Comparison of ENCODE assay signal across 15 mouse cellular contexts in genomic region chr10:111833611-111834010, GRCm38 (mm10).
"Had no signal": no experiment of that assay in that cellular context is flagged by ENCODE, and none has a peak within 500 bp of the region (broad histone marks: within the 10 kb centered on the region; RNA-seq: fewer than 3 reads in every experiment).

No protein-coding gene starts in this region.

- H3K27me3 ChIP-seq: neural tube, embryonic 12.5 days; neural tube, embryonic 13.5 days; neural tube, embryonic 15.5 days; stomach, embryonic 15.5 days had no signal

- H3K9ac ChIP-seq: neural tube, embryonic 12.5 days; neural tube, embryonic 13.5 days; neural tube, embryonic 15.5 days; stomach, embryonic 15.5 days had no signal

- H3K36me3 ChIP-seq: neural tube, embryonic 12.5 days; neural tube, embryonic 13.5 days; neural tube, embryonic 15.5 days; stomach, embryonic 15.5 days had no signal

- H3K27ac ChIP-seq: neural tube, embryonic 12.5 days; neural tube, embryonic 13.5 days; neural tube, embryonic 15.5 days; stomach, postnatal 0 days had no signal

- H3K4me1 ChIP-seq: neural tube, embryonic 15.5 days had no signal

- H3K4me3 ChIP-seq: neural tube, embryonic 12.5 days; neural tube, embryonic 13.5 days; neural tube, embryonic 15.5 days; stomach, embryonic 15.5 days had no signal

- DNase-seq: retina, postnatal 1 day; right cerebral cortex, adult 18-20 months; right cerebral cortex, postnatal 14 days; right cerebral cortex, postnatal 25 days; right cerebral cortex, postnatal 4 days; spleen, adult 18-20 months; thymus, adult 18-20 months; thymus, adult 2 months; thymus, postnatal 14 days; thymus, postnatal 36 days had no signal

- H3K9me3 ChIP-seq: neural tube, embryonic 12.5 days; neural tube, embryonic 13.5 days; neural tube, embryonic 15.5 days; stomach, embryonic 15.5 days had no signal

- H3K4me2 ChIP-seq: neural tube, embryonic 12.5 days; neural tube, embryonic 13.5 days; neural tube, embryonic 15.5 days; stomach, embryonic 15.5 days had no signal
